Mouse (Mus musculus) E14TG2a.4 (cell line): ENCODE measurements around the gene Plekhg2.

ENCODE experiments used
- H3K27me3 ChIP-seq: 2 replicates; pipeline ENCODE4 v1.6.1; 2014; ENCODE audit warnings: low read length, control low read depth; ENCODE audit not compliant: insufficient read depth
- H3K36me3 ChIP-seq: 2 replicates; pipeline ENCODE4 v1.6.1; 2014; ENCODE audit warnings: low read length, control low read depth; ENCODE audit not compliant: insufficient read depth
- H3K4me1 ChIP-seq: replicated peaks from 2 replicates; pipeline ENCODE4 v1.6.1; 2014; ENCODE audit warnings: low read depth, low read length, control low read depth
- H3K4me3 ChIP-seq: replicated peaks from 2 replicates; pipeline ENCODE4 v1.5.1; 2014; ENCODE audit warnings: mild to moderate bottlenecking, low read length
- H3K9me3 ChIP-seq: 2 replicates; pipeline ENCODE4 v1.6.1; 2014; ENCODE audit warnings: low read length, control low read depth
- CTCF ChIP-seq: conservative IDR thresholded peaks from 2 replicates; pipeline ENCODE4 v1.5.1; 2014; ENCODE audit warnings: low read length
- NANOG ChIP-seq: IDR thresholded peaks from 2 replicates; pipeline ENCODE4 v1.6.1; 2014; ENCODE audit warnings: borderline replicate concordance, low read length, mixed read lengths
- POU5F1 ChIP-seq: IDR thresholded peaks from 2 replicates; pipeline ENCODE4 v1.6.1; 2014; ENCODE audit warnings: low read length, borderline replicate concordance

The Plekhg2 gene

GRCm38 (mm10) chr7:28378769-28379651 lies 6.6 kb upstream of the Plekhg2 start:
- no peaks in the 10 kb centered on the region for H3K9me3 ChIP-seq
- TF ChIP-seq NANOG: no peak
- TF ChIP-seq POU5F1: no peak
- no peak for TF ChIP-seq CTCF
- H3K4me1 ChIP-seq: peaks cover 90% of the 10 kb centered on the region
- peak overlapping the region; percentile 89 for H3K4me3 ChIP-seq
- no peaks in the 10 kb centered on the region for H3K27me3 ChIP-seq
- peaks cover 16% of the 10 kb centered on the region for H3K36me3 ChIP-seq

- Histone ChIP-seq H3K36me3 (peaks cover 13% of the 10 kb centered on the region), H3K27me3 (no peaks in the 10 kb centered on the region), H3K4me1 (peaks cover 88% of the 10 kb centered on the region), H3K4me3 (peak overlapping the region; percentile 89), H3K9me3 (no peaks in the 10 kb centered on the region)
- TF ChIP-seq POU5F1: no peak
- TF ChIP-seq CTCF: no peak
- no peak for TF ChIP-seq NANOG
Measured at GRCm38 (mm10) chr7:28378066-28378690, 5.8 kb upstream of the Plekhg2 start.

GRCm38 (mm10) chr7:28377190-28378065 lies 5.0 kb upstream of the Plekhg2 start:
- Histone ChIP-seq H3K27me3 (no peaks in the 10 kb centered on the region), H3K4me1 (peaks cover 81% of the 10 kb centered on the region), H3K36me3 (peaks cover 13% of the 10 kb centered on the region), H3K4me3 (peak overlapping the region; percentile 89), H3K9me3 (no peaks in the 10 kb centered on the region)
- TF ChIP-seq POU5F1 (no peak), CTCF (no peak), NANOG (no peak)

DNA sequence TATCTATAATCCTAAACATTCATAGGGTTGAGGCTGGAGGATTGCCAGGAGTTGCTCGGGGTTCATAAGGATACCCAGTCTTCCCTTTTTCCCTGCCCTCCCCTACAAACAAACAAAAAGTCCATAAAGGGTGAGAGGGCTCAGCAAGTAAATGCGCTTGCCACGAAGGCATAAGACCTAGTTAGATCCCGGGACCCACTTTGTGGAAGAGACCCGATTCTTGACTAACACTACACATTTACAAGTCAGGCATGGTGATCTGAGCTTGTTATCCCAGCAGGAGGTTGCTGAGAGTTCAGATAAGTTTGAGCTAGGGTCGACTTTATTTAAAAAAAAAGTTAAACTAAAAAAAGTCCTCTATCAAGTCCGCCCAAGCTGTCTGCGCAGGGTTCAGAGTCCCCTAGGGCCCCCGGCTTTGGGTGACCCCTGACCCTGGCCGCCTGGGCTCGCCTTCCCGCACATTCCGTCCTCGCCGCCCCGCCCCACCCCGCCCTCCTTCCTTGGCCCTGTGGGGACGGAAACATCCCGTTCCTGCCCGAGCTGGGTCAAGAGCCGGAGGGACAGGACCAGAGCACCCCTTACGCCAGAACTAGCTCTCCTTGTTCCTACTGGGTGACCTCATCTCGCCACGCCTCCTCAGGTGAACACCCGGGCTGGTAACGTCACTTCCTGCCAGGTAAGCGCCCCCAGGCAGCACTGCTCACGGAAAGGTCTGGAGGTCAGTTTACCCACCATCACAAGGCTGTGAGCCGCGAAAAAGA lies 3.8 kb upstream of the Plekhg2 start:
- no peaks in the 10 kb centered on the region for H3K9me3 ChIP-seq
- peak overlapping the region; percentile 89 for H3K4me3 ChIP-seq
- H3K27me3 ChIP-seq: no peaks in the 10 kb centered on the region
- H3K4me1 ChIP-seq: peaks cover 73% of the 10 kb centered on the region
- H3K36me3 ChIP-seq: peaks cover 13% of the 10 kb centered on the region
- no peak for TF ChIP-seq NANOG
- no peak for TF ChIP-seq POU5F1
- TF ChIP-seq CTCF: no peak

DNA sequence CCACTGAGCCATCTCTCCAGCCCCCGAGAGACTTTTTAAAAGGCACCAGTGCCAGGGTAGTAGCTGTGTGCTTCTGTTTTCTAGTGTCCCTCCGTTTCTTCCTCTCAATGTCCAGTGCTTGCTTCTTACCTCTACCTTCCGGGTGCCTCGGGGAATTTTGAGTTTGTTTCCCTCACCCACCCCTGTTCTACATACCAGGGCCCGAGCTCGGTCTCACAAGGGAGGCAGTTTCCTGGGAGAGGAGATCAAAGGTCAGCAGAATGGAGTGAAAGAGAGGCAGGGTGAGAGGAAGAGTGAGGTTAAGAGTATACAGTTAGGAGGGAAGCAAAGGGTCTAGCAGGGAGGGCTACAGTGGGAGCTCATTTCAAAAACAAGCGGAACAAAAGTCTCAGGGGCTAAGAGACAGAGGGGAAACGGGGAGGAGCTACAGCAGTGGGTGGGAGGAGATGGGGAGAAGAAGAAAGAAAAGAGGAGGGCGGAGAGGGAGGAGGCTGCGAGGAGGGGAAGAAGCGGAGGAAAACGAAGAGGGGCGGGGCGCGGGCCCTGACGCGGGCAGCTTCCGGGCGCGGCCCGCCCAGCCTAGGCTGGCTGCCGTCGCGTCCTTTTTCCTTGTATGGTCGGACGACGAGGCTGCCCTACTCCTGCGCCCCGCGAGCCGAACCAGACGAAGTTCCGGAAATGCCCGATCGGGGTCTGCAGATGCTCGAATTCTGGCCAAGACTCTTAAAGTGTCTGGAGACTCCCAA lies 3.0 kb upstream of the Plekhg2 start:
- TF ChIP-seq POU5F1: no peak
- no peak for TF ChIP-seq CTCF
- TF ChIP-seq NANOG: no peak
- H3K9me3 ChIP-seq: no peaks in the 10 kb centered on the region
- H3K4me3 ChIP-seq: peak overlapping the region; percentile 89
- H3K27me3 ChIP-seq: peaks cover 8% of the 10 kb centered on the region
- peaks cover 73% of the 10 kb centered on the region for H3K4me1 ChIP-seq
- peaks cover 17% of the 10 kb centered on the region for H3K36me3 ChIP-seq

DNA sequence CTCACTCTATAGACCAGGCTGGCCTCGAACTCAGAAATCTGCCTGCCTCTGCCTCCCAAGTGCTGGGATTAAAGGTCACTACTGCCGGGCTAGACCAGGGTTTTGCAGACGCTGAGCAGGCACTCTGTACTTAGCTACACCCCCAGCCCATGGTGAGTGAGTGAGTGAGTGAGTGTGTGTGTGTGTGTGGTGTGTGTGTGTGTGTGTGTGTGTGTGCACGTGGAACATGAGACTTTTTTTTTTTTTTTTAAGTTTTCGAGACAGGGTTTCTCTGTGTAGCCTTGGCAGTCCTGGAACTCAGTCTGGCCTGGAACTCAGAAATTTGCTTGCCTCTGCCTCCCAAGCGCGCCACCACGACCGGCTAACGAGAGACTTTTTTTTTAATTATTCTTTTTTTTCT lies 2.2 kb upstream of the Plekhg2 start:
- Histone ChIP-seq H3K27me3 (peaks cover 15% of the 10 kb centered on the region), H3K9me3 (no peaks in the 10 kb centered on the region), H3K36me3 (peaks cover 24% of the 10 kb centered on the region), H3K4me3 (peak overlapping the region; percentile 89; the same call in 1 of the 2 replicates), H3K4me1 (peaks cover 72% of the 10 kb centered on the region)
- TF ChIP-seq NANOG (no peak), CTCF (no peak), POU5F1 (no peak)

GRCm38 (mm10) chr7:28373891-28374495 lies 1.6 kb upstream of the Plekhg2 start:
- Histone ChIP-seq H3K4me3 (no peak overlapping the region), H3K36me3 (peaks cover 31% of the 10 kb centered on the region), H3K4me1 (peaks cover 68% of the 10 kb centered on the region), H3K27me3 (peaks cover 19% of the 10 kb centered on the region), H3K9me3 (no peaks in the 10 kb centered on the region)
- TF ChIP-seq CTCF (no peak), NANOG (no peak), POU5F1 (no peak)
